Mouse (Mus musculus) embryonic facial prominence, embryonic 14.5 days (tissue): ENCODE measurements around the gene Gpr156. TPM values are rescaled to one million over a fixed set of nuclear protein-coding genes. Genes with fewer than 3 reads are reported as not detected.

ENCODE experiments used
- ATAC-seq: fragments of 200-750 bp; cut with Nextera tagmentation; 2 replicates; pipeline ENCODE4 v1.8.0; 2017; ENCODE audit warnings: low read depth, moderate number of reproducible peaks, moderate TSS enrichment
- DNase-seq: peaks from one replicate; pipeline ENCODE4 v3.0.0-alpha.2; 2015; ENCODE audit warnings: low spot score
- H3K27ac ChIP-seq: fragments of 300-500 bp; sonication (generic); replicated peaks from 2 replicates; pipeline ENCODE4 v1.5.1; 2014; ENCODE audit warnings: low read depth, mild to moderate bottlenecking, low read length, moderate library complexity
- H3K27me3 ChIP-seq: fragments of 300-500 bp; sonication (generic); replicated peaks from 2 replicates; pipeline ENCODE4 v1.6.1; 2014; ENCODE audit warnings: low read length; ENCODE audit not compliant: control insufficient read depth, insufficient read depth
- H3K36me3 ChIP-seq: fragments of 300-500 bp; sonication (generic); 2 replicates; pipeline ENCODE4 v1.6.1; 2014; ENCODE audit warnings: low read length, mixed read lengths; ENCODE audit not compliant: control insufficient read depth, insufficient read depth
- H3K4me1 ChIP-seq: fragments of 300-500 bp; sonication (generic); 2 replicates; pipeline ENCODE4 v1.6.1; 2014; ENCODE audit warnings: antibody characterized with exemption, low read length; ENCODE audit not compliant: control insufficient read depth, insufficient read depth
- H3K4me2 ChIP-seq: fragments of 300-500 bp; sonication (generic); 2 replicates; pipeline ENCODE4 v1.6.1; 2014; ENCODE audit warnings: low read depth, mild to moderate bottlenecking, low read length, moderate library complexity, mixed read lengths
- H3K4me3 ChIP-seq: fragments of 300-500 bp; sonication (generic); 2 replicates; pipeline ENCODE4 v1.5.1; 2014; ENCODE audit warnings: low read depth, mild to moderate bottlenecking, low read length
- H3K9ac ChIP-seq: fragments of 300-500 bp; sonication (generic); 2 replicates; pipeline ENCODE4 v1.6.1; 2014; ENCODE audit warnings: low read depth, mild to moderate bottlenecking, low read length, moderate library complexity, mixed read lengths
- H3K9me3 ChIP-seq: fragments of 300-500 bp; sonication (generic); 2 replicates; pipeline ENCODE4 v1.6.1; 2016; ENCODE audit warnings: low read length; ENCODE audit not compliant: control insufficient read depth
- WGBS: fragments of 180-500 bp; shearing (Covaris S2); extraction: QIAGEN DNeasy Blood & Tissue Kit; methylation state at CpG from one replicate; pipeline ENCODE4 v1.1.7; 2014; 5-methylcytosine and 5-hydroxymethylcytosine counted together
- polyA plus RNA-seq: library from polyadenylated mRNA; unstranded; fragments of >200 nt; fragmentation: Nextera tagmentation; extraction: Ambion mirVana; gene quantifications from 2 replicates; pipeline ENCODE4 v1.2.1, GENCODE M21; 2014

Gpr156 gene
- polyA plus RNA-seq, 1 experiment from 2014 or later: 0.77 TPM

- H3K9me3 ChIP-seq: no peaks in the 10 kb centered on the region
- H3K9ac ChIP-seq: no peak overlapping the region
- DNase-seq (no peak), ATAC-seq (no peak)
- 76% methylated on average over 14 of the region's 14 CpGs for WGBS
- H3K27ac ChIP-seq: no peak overlapping the region
- no peaks in the 10 kb centered on the region for H3K36me3 ChIP-seq
- no peaks in the 10 kb centered on the region for H3K27me3 ChIP-seq
- H3K4me1 ChIP-seq: no peaks in the 10 kb centered on the region
- H3K4me2 ChIP-seq: no peak overlapping the region
- H3K4me3 ChIP-seq: no peak overlapping the region
Measured at GRCm38 (mm10) chr16:38009041-38009825, 92.9 kb downstream of the Gpr156 start.

- ATAC-seq (no peak), DNase-seq (no peak)
- Histone ChIP-seq H3K4me1 (no peaks in the 10 kb centered on the region), H3K4me3 (no peak overlapping the region), H3K27me3 (no peaks in the 10 kb centered on the region), H3K9me3 (no peaks in the 10 kb centered on the region), H3K36me3 (no peaks in the 10 kb centered on the region), H3K27ac (no peak overlapping the region), H3K9ac (no peak overlapping the region), H3K4me2 (no peak overlapping the region)
- 89% methylated on average over 13 of the region's 13 CpGs for WGBS
Measured at GRCm38 (mm10) chr16:38011486-38011885, 95.2 kb downstream of the Gpr156 start.

- no peak overlapping the region for H3K4me2 ChIP-seq
- no peaks in the 10 kb centered on the region for H3K27me3 ChIP-seq
- H3K4me3 ChIP-seq: no peak overlapping the region
- H3K36me3 ChIP-seq: no peaks in the 10 kb centered on the region
- peak; percentile 42 for DNase-seq
- no peak; the same call in 1 of the 2 replicates for ATAC-seq
- no peak overlapping the region for H3K27ac ChIP-seq
- H3K9ac ChIP-seq: no peak overlapping the region
- no peaks in the 10 kb centered on the region for H3K4me1 ChIP-seq
- 54% methylated on average over 5 of the region's 5 CpGs for WGBS
- H3K9me3 ChIP-seq: no peaks in the 10 kb centered on the region
Measured at GRCm38 (mm10) chr16:38012382-38012781, 96.1 kb downstream of the Gpr156 start.

GRCm38 (mm10) chr16:38012891-38013290 is 96.6 kb downstream of the Gpr156 start:
- Histone ChIP-seq H3K27me3 (no peaks in the 10 kb centered on the region), H3K9ac (no peak overlapping the region), H3K36me3 (no peaks in the 10 kb centered on the region), H3K27ac (no peak overlapping the region), H3K4me1 (no peaks in the 10 kb centered on the region), H3K4me3 (no peak overlapping the region), H3K4me2 (no peak overlapping the region), H3K9me3 (no peaks in the 10 kb centered on the region)
- WGBS: 48% methylated on average over 4 of the region's 4 CpGs
- ATAC-seq (no peak), DNase-seq (no peak)

- Histone ChIP-seq H3K4me1 (no peaks in the 10 kb centered on the region), H3K4me2 (no peak overlapping the region), H3K4me3 (no peak overlapping the region), H3K27me3 (no peaks in the 10 kb centered on the region), H3K9ac (no peak overlapping the region), H3K27ac (no peak overlapping the region), H3K9me3 (no peaks in the 10 kb centered on the region), H3K36me3 (no peaks in the 10 kb centered on the region)
- no peak for DNase-seq
- ATAC-seq: no peak
- 78% methylated on average over 4 of the region's 4 CpGs for WGBS
Measured at GRCm38 (mm10) chr16:38014951-38015350, 98.7 kb downstream of the Gpr156 start.

GRCm38 (mm10) chr16:38016928-38017524 is 100.7 kb downstream of the Gpr156 start:
- ATAC-seq: no peak

GRCm38 (mm10) chr16:38017958-38018376 is 101.7 kb downstream of the Gpr156 start:
- DNase-seq (peak; percentile 53), ATAC-seq (no peak)
- H3K27ac ChIP-seq: no peak overlapping the region
- H3K9me3 ChIP-seq: no peaks in the 10 kb centered on the region
- no peaks in the 10 kb centered on the region for H3K27me3 ChIP-seq
- no peaks in the 10 kb centered on the region for H3K36me3 ChIP-seq
- H3K4me1 ChIP-seq: no peaks in the 10 kb centered on the region
- WGBS: 31% methylated on average over 4 of the region's 4 CpGs
- H3K4me2 ChIP-seq: no peak overlapping the region
- H3K9ac ChIP-seq: no peak overlapping the region
- H3K4me3 ChIP-seq: no peak overlapping the region

More at GRCm38 (mm10) chr16:38016928-38017524, 100.7 kb downstream of the Gpr156 start:
- no peaks in the 10 kb centered on the region for H3K27me3 ChIP-seq
- H3K4me1 ChIP-seq: no peaks in the 10 kb centered on the region
- H3K27ac ChIP-seq: no peak overlapping the region
- WGBS: 81% methylated on average over 8 of the region's 8 CpGs
- no peak overlapping the region for H3K9ac ChIP-seq
- H3K4me2 ChIP-seq: no peak overlapping the region
- no peak for DNase-seq
- H3K4me3 ChIP-seq: no peak overlapping the region
- no peaks in the 10 kb centered on the region for H3K9me3 ChIP-seq
- H3K36me3 ChIP-seq: no peaks in the 10 kb centered on the region

- Histone ChIP-seq H3K27ac (no peak overlapping the region), H3K9me3 (no peaks in the 10 kb centered on the region), H3K4me1 (no peaks in the 10 kb centered on the region), H3K4me2 (no peak overlapping the region), H3K4me3 (no peak overlapping the region), H3K36me3 (no peaks in the 10 kb centered on the region), H3K27me3 (no peaks in the 10 kb centered on the region), H3K9ac (no peak overlapping the region)
- no peak for ATAC-seq
- 83% methylated on average over 9 of the region's 9 CpGs for WGBS
- DNase-seq: no peak
Measured at GRCm38 (mm10) chr16:38032644-38033043, 116.3 kb downstream of the Gpr156 start.

- Histone ChIP-seq H3K27me3 (no peaks in the 10 kb centered on the region), H3K27ac (no peak overlapping the region), H3K4me3 (no peak overlapping the region), H3K4me2 (no peak overlapping the region), H3K36me3 (no peaks in the 10 kb centered on the region), H3K4me1 (no peaks in the 10 kb centered on the region), H3K9ac (no peak overlapping the region), H3K9me3 (no peaks in the 10 kb centered on the region)
- 75% methylated on average over 5 of the region's 5 CpGs for whole genome bisulfite sequencing
- ATAC-seq (no peak), DNase-seq (no peak)
Measured at GRCm38 (mm10) chr16:38033071-38033470, 116.8 kb downstream of the Gpr156 start.
